Mouse (Mus musculus) MEL (cell line): ENCODE results near the gene Arglu1. TPM values are rescaled to one million over a fixed set of nuclear protein-coding genes. Genes with fewer than 3 reads are reported as not detected.

ENCODE experiments used
- DNase-seq: peaks from one replicate; pipeline ENCODE4 v3.0.0; 2011; ENCODE audit warnings: low read depth, low spot score
- H3K27ac ChIP-seq: 2 replicates; pipeline ENCODE4 v1.5.1; 2012; ENCODE audit warnings: low read depth, mild to moderate bottlenecking, control low read depth, low read length, moderate library complexity; ENCODE audit not compliant: control insufficient read depth
- H3K27me3 ChIP-seq, 2 experiments: fragments of 150-350 bp in 1 of 2; sonication (generic) in 1 of 2; 2 replicates each; pipeline ENCODE4 v1.6.1; 2012; ENCODE audit warnings: low read length in 2 of 2, mild to moderate bottlenecking in 2 of 2, improper control_type of control experiment in 1 of 2, moderate library complexity in 1 of 2; ENCODE audit not compliant: insufficient read depth in 2 of 2, control insufficient read depth in 1 of 2
- H3K36me3 ChIP-seq, 2 experiments: 2 replicates each; pipeline ENCODE4 v1.6.1; 2012 to 2014; ENCODE audit warnings: low read length in 2 of 2, improper control_type of control experiment in 1 of 2, inconsistent platforms in 1 of 2, mild to moderate bottlenecking in 1 of 2; ENCODE audit not compliant: insufficient read depth in 2 of 2, control insufficient read depth in 1 of 2
- H3K4me1 ChIP-seq, 2 experiments: fragments of 150-350 bp in 1 of 2; sonication (generic) in 1 of 2; 2 replicates each; pipeline ENCODE4 v1.6.1; 2012; ENCODE audit warnings: low read length in 2 of 2, improper control_type of control experiment in 1 of 2, mild to moderate bottlenecking in 1 of 2; ENCODE audit not compliant: insufficient read depth in 2 of 2, control insufficient read depth in 1 of 2
- H3K4me3 ChIP-seq, 2 experiments: fragments of 150-350 bp in 1 of 2; sonication (generic) in 1 of 2; 2 replicates each; pipeline ENCODE4 v1.5.1; 2012; ENCODE audit warnings: low read depth in 2 of 2, low read length in 2 of 2, mild to moderate bottlenecking in 2 of 2, moderate library complexity in 2 of 2, control low read depth in 1 of 2, improper control_type of control experiment in 1 of 2; ENCODE audit not compliant: control insufficient read depth in 1 of 2, insufficient read depth in 1 of 2
- H3K79me2 ChIP-seq: 2 replicates; pipeline ENCODE4 v1.6.1; 2012; ENCODE audit warnings: mild to moderate bottlenecking, low read length, moderate library complexity; ENCODE audit not compliant: control insufficient read depth, poor library complexity, insufficient read depth
- H3K9ac ChIP-seq: 2 replicates; pipeline ENCODE4 v1.6.1; 2012; ENCODE audit warnings: low read depth, mild to moderate bottlenecking, control low read depth, low read length, moderate library complexity; ENCODE audit not compliant: control insufficient read depth, poor library complexity, severe bottlenecking
- H3K9me3 ChIP-seq: fragments of 150-350 bp; sonication (generic); replicated peaks from 2 replicates; pipeline ENCODE4 v1.6.1; 2012; ENCODE audit warnings: mild to moderate bottlenecking, low read length, improper control_type of control experiment, moderate library complexity; ENCODE audit not compliant: insufficient read depth
- CHD1 ChIP-seq: IDR thresholded peaks from 2 replicates; pipeline ENCODE4 v1.6.1; 2012; ENCODE audit warnings: low read depth, mild to moderate bottlenecking, inconsistent platforms, low read length, improper control_type of control experiment
- CHD2 ChIP-seq: IDR thresholded peaks from 2 replicates; pipeline ENCODE4 v1.6.1; 2011; ENCODE audit warnings: low read length, improper control_type of control experiment
- CTCF ChIP-seq, 3 experiments: IDR thresholded peaks in 2 of 3; conservative IDR thresholded peaks in 1 of 3; 2 replicates each; pipeline ENCODE4 v1.5.1; 2011 to 2012; ENCODE audit warnings: low read length in 3 of 3, low read depth in 2 of 3, mild to moderate bottlenecking in 2 of 3, improper control_type of control experiment in 1 of 3, inconsistent platforms in 1 of 3, mixed read lengths in 1 of 3, moderate library complexity in 1 of 3; ENCODE audit not compliant: control insufficient read depth in 1 of 3, insufficient read depth in 1 of 3, poor library complexity in 1 of 3, severe bottlenecking in 1 of 3
- ELF1 ChIP-seq: IDR thresholded peaks from 2 replicates; pipeline ENCODE4 v1.6.1; 2014; ENCODE audit warnings: low read depth, mild to moderate bottlenecking, inconsistent platforms, low read length, improper control_type of control experiment, moderate library complexity
- ETS1 ChIP-seq: IDR thresholded peaks from 2 replicates; pipeline ENCODE4 v1.6.1; 2012; ENCODE audit warnings: low read depth, mild to moderate bottlenecking, inconsistent platforms, low read length, improper control_type of control experiment, moderate library complexity
- GATA1 ChIP-seq: IDR thresholded peaks from 2 replicates; pipeline ENCODE4 v1.6.1; 2011; ENCODE audit warnings: low read depth, low read length, improper control_type of control experiment
- JUND ChIP-seq: IDR thresholded peaks from 2 replicates; pipeline ENCODE4 v1.6.1; 2011; ENCODE audit warnings: low read depth, mild to moderate bottlenecking, improper control_type of control experiment, low read length
- KAT2A ChIP-seq: conservative IDR thresholded peaks from 2 replicates; pipeline ENCODE4 v1.6.1; 2012; ENCODE audit warnings: low read depth, low read length, improper control_type of control experiment, inconsistent platforms
- MAFK ChIP-seq: IDR thresholded peaks from 2 replicates; pipeline ENCODE4 v1.6.1; 2011; ENCODE audit warnings: low read depth, mild to moderate bottlenecking, low read length, improper control_type of control experiment, borderline replicate concordance
- MAX ChIP-seq: IDR thresholded peaks from 2 replicates; pipeline ENCODE4 v1.6.1; 2011; ENCODE audit warnings: low read length, improper control_type of control experiment
- MEF2A ChIP-seq: IDR thresholded peaks from 2 replicates; pipeline ENCODE4 v1.6.1; 2014; ENCODE audit warnings: low read depth, mild to moderate bottlenecking, inconsistent platforms, low read length, improper control_type of control experiment; ENCODE audit not compliant: poor library complexity, insufficient replicate concordance, severe bottlenecking; ENCODE audit errors: extremely low read depth
- MXI1 ChIP-seq: IDR thresholded peaks from 2 replicates; pipeline ENCODE4 v1.6.1; 2011; ENCODE audit warnings: mild to moderate bottlenecking, low read depth, low read length, improper control_type of control experiment
- MYB ChIP-seq: IDR thresholded peaks from 2 replicates; pipeline ENCODE4 v1.6.1; 2011; ENCODE audit warnings: mild to moderate bottlenecking, low read depth, low read length, improper control_type of control experiment
- MYC ChIP-seq: IDR thresholded peaks from 2 replicates; pipeline ENCODE4 v1.6.1; 2011; ENCODE audit warnings: low read depth, mild to moderate bottlenecking, low read length, improper control_type of control experiment, moderate library complexity
- NRF1 ChIP-seq: IDR thresholded peaks from 2 replicates; pipeline ENCODE4 v1.6.1; 2014; ENCODE audit warnings: low read depth, mild to moderate bottlenecking, inconsistent platforms, low read length, improper control_type of control experiment, moderate library complexity; ENCODE audit not compliant: poor library complexity, insufficient read depth, severe bottlenecking
- POLR2AphosphoS2 ChIP-seq: IDR thresholded peaks from 2 replicates; pipeline ENCODE4 v1.6.1; 2011; ENCODE audit warnings: low read length, improper control_type of control experiment
- POLR2AphosphoS5 ChIP-seq: IDR thresholded peaks from 2 replicates; pipeline ENCODE4 v1.6.1; 2012; ENCODE audit warnings: low read depth, borderline replicate concordance, mild to moderate bottlenecking, inconsistent platforms, low read length, moderate library complexity, mixed read lengths
- RAD21 ChIP-seq: IDR thresholded peaks from 2 replicates; pipeline ENCODE4 v1.6.1; 2011; ENCODE audit warnings: mild to moderate bottlenecking, low read depth, low read length, improper control_type of control experiment
- RCOR1 ChIP-seq: IDR thresholded peaks from 2 replicates; pipeline ENCODE4 v1.6.1; 2012; ENCODE audit warnings: low read depth, mild to moderate bottlenecking, inconsistent platforms, low read length, improper control_type of control experiment
- SMC3 ChIP-seq: IDR thresholded peaks from 2 replicates; pipeline ENCODE4 v1.6.1; 2011; ENCODE audit warnings: low read depth, low read length, improper control_type of control experiment
- TAL1 ChIP-seq: IDR thresholded peaks from 2 replicates; pipeline ENCODE4 v1.6.1; 2012; ENCODE audit warnings: mild to moderate bottlenecking, inconsistent platforms, low read length, moderate library complexity, mixed read lengths
- UBTF ChIP-seq: IDR thresholded peaks from 2 replicates; pipeline ENCODE4 v1.6.1; 2012; ENCODE audit warnings: low read depth, mild to moderate bottlenecking, inconsistent platforms, low read length, improper control_type of control experiment, moderate library complexity, borderline replicate concordance; ENCODE audit not compliant: insufficient read depth
- USF1 ChIP-seq: IDR thresholded peaks from 2 replicates; pipeline ENCODE4 v1.6.1; 2014; ENCODE audit warnings: low read depth, mild to moderate bottlenecking, inconsistent platforms, low read length, improper control_type of control experiment, moderate library complexity
- ZKSCAN1 ChIP-seq: IDR thresholded peaks from 2 replicates; pipeline ENCODE4 v1.6.1; 2012; ENCODE audit warnings: low read depth, mild to moderate bottlenecking, inconsistent platforms, low read length, improper control_type of control experiment, moderate library complexity
- ZMIZ1 ChIP-seq: IDR thresholded peaks from 2 replicates; pipeline ENCODE4 v1.6.1; 2012; ENCODE audit warnings: low read depth, mild to moderate bottlenecking, inconsistent platforms, low read length, improper control_type of control experiment, moderate library complexity
- polyA plus RNA-seq, 2 experiments: library from polyadenylated mRNA; stranded (reverse) in 1 of 2; unstranded in 1 of 2; fragments of >175 nt in 1 of 2; fragments of >200 nt in 1 of 2; gene quantifications; 2 replicates each; pipeline versions ENCODE4 v1.2.1 to v1.2.4; 2012; ENCODE audit warnings: low replicate concordance in 2 of 2, low read depth in 1 of 2; ENCODE audit not compliant: insufficient read length in 2 of 2, insufficient read depth in 1 of 2, missing spikeins in 1 of 2
- total RNA-seq: library from RNA; depleted of rRNA; stranded (reverse); fragments of 300-350 nt; gene quantifications from 2 replicates; pipeline ENCODE4 v1.2.3, GENCODE M21; 2012

Arglu1 gene
- total and polyA plus RNA-seq, 3 experiments: 35.3 to 104 TPM; not detected in 1

DNA sequence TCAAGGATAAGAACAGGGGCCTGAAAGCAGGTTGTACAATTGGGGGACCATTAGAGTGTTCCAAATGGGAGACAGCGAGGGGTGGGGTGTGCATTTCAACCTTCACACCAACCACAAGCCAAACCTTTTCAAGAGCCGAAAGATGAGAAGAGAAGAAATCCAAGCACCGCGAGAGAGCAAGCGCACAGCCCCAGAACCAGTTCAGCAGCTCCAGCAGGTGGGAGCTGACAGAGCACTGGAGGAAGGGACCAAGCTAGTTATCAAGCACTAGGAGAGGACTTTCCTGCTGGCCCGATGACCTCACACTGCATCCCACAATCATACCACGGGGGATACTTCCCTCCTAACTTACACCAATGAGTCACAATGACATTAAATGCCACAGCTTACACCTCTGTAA lies 42.5 kb downstream of the Arglu1 start:
- Histone ChIP-seq H3K79me2 (no peaks in the 10 kb centered on the region), H3K9ac (no peak overlapping the region), H3K27me3 (no peaks in the 10 kb centered on the region), H3K27ac (no peak overlapping the region), H3K9me3 (no peaks in the 10 kb centered on the region), H3K36me3 (no peaks in the 10 kb centered on the region), H3K4me1 (no peaks in the 10 kb centered on the region), H3K4me3 (no peak overlapping the region)
- no peak for DNase-seq
- TF ChIP-seq ZKSCAN1 (no peak), POLR2AphosphoS5 (no peak), MAFK (no peak), MYC (no peak), MEF2A (no peak), TAL1 (no peak), RCOR1 (no peak), CTCF (IDR thresholded peaks at IDR 0.05 in 2 of 3, conservative IDR thresholded peaks at IDR 0.05 in 1 of 3; ENCODE audit: control insufficient read depth in 1 of 3, insufficient read depth in 1 of 3, low read depth in 2 of 3, low read length in 3 of 3, poor library complexity in 1 of 3, severe bottlenecking in 1 of 3) (no peak), RAD21 (no peak)

DNA sequence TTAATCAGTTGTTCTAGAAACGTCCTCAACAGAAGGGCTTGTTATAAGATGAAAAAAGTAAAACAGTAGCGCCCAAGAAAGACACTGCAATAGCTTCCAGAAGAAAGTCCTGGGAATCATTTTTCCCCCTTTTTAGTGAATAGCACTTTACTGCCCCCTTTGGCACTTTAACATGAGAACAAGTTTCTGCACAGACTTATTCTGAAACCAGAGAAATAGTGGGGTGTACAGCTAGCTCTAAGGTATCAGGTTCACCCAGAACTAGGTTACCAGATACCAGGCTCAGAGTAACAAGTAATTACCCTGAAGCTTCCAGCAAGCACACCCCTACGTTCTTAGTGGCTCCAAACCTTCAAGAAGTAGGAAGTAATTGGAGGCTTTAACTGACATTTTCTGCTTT lies 43.0 kb downstream of the Arglu1 start:
- no peak for DNase-seq
- no peak overlapping the region for H3K27ac ChIP-seq
- no peaks in the 10 kb centered on the region for H3K27me3 ChIP-seq
- no peaks in the 10 kb centered on the region for H3K36me3 ChIP-seq
- no peaks in the 10 kb centered on the region for H3K9me3 ChIP-seq
- H3K9ac ChIP-seq: no peak overlapping the region
- TF ChIP-seq MAFK (no peak), GATA1 (no peak), USF1 (no peak), MAX (no peak), JUND (no peak)
- TF ChIP-seq, all 39 proteins: peak for 0
- Histone ChIP-seq H3K79me2 (no peaks in the 10 kb centered on the region), H3K4me1 (no peaks in the 10 kb centered on the region), H3K4me3 (no peak overlapping the region)

DNA sequence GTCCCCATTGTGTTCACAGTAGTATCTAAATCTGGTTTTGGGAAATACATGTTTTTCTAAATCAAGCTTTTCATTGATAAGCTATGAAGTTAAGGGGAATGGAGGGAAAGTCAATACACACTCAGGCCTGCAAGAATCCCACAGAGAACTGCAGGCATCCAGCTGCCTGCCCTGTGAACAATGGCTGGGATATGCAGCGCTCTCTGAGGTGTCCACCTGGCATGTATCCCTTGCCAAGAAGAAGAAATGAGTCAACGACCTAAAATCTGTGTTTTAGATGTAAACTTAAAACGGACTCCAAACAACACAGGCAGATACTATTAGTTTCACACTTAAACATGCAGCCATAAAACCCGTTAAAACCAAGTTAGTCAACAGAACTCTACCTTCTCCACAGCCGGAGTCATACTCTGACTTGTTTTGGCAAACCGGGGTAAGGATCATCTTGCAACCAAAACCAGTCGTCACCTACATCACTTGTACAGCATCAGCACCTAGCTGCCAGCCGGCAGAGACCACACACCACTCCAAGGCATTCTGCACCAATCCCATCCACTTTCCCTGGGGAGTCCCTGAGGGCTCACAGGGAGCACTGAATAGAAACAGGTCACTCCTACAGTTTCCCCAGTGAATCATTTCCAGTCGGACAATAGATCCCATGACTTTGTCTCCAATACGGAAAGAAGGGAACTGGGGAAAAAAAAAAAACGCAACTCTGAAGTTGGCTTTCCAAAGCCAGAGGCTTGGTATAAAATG lies 46.0 kb downstream of the Arglu1 start:
- no peaks in the 10 kb centered on the region for H3K27me3 ChIP-seq
- no peak for DNase-seq
- no peaks in the 10 kb centered on the region for H3K4me1 ChIP-seq
- no peaks in the 10 kb centered on the region for H3K79me2 ChIP-seq
- no peaks in the 10 kb centered on the region for H3K9me3 ChIP-seq
- H3K9ac ChIP-seq: no peak overlapping the region
- H3K4me3 ChIP-seq: no peak overlapping the region
- no peak overlapping the region for H3K27ac ChIP-seq
- no peaks in the 10 kb centered on the region for H3K36me3 ChIP-seq
- no peak for TF ChIP-seq CHD1
- no peak for TF ChIP-seq ETS1
- no peak for TF ChIP-seq GATA1
- TF ChIP-seq RAD21: no peak
- no peak for TF ChIP-seq MXI1
- TF ChIP-seq CHD2: no peak
- no peak for TF ChIP-seq JUND
- no peak for TF ChIP-seq ELF1
- TF ChIP-seq UBTF: no peak
- no peak for TF ChIP-seq MYB
- TF ChIP-seq NRF1: no peak
- no peak for TF ChIP-seq POLR2AphosphoS2
- TF ChIP-seq SMC3: no peak
- no peak for TF ChIP-seq ZMIZ1
- TF ChIP-seq MEF2A: no peak
- no peak for TF ChIP-seq KAT2A
